Mouse (Mus musculus) lung, adult 18-20 months (tissue): ENCODE measurements around the gene Birc6.
"Not testable (repeated sequence)": the region's sequence is repeated elsewhere in the genome, so short reads cannot be mapped to it uniquely, and the experiment has no call there.

Experiments used
- DNase-seq, 2 experiments: peaks; one replicate each; pipeline ENCODE4 v3.0.0; 2022; ENCODE audit warnings: mixed read lengths in 2 of 2

Gene Birc6

DNA sequence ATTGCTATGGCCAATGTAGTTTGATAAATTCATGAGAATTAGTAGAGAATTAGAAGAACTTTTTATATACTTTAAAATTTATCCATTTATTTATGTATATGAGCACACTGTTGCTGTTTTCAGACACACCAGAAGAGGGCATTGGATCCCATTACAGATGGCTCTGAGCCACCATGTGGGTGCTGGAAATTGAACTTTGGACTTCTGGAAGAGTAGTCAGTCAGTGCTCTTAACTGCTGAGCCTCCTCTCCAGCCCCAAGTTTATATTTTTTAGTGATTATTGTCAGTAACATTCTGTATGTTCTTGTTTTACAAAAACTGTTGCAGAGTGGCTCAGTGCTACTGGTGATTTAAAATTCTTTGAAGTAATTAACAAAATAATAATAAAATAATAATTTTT is 36.1 kb downstream of the Birc6 start:
- DNase-seq = no peak

DNA sequence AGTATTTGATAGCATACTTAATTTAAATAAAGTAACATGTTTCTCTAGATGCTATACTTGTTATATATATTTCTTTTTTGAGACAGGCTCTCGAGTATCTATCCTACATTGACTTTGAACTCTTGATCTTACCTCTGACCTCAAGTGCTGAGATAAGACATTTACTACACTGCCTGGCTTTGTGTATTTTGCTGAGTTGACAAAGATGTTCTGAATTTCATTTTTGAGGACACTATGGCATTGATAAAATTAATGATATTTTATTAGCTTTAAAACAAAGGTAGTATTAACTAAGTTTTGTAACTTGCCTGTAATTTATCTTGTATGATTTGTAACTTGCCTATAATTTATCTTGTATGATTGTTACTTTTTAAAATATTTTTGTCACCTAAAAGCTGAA is 41.1 kb downstream of the Birc6 start:
- no peak for DNase-seq

DNA sequence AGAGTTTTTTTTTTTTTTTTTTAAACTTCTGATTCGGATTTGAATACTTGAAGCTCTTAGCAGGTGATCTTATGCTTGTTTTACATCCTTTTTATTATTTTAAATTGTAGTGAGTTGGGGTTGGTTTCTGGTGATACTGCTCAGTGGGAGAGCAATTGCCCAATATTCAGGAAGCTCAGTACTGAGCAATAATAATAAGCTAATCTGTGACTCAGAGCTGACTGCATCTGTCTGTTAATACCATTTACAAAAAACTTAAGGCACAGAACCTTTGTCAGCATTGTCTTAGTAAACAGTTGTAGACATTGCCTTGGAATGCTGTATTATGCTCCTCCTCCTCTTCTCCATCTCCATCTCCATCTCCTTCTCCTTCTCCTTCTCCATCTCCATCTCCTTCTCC is 42.5 kb downstream of the Birc6 start:
- DNase-seq = no peak

DNA sequence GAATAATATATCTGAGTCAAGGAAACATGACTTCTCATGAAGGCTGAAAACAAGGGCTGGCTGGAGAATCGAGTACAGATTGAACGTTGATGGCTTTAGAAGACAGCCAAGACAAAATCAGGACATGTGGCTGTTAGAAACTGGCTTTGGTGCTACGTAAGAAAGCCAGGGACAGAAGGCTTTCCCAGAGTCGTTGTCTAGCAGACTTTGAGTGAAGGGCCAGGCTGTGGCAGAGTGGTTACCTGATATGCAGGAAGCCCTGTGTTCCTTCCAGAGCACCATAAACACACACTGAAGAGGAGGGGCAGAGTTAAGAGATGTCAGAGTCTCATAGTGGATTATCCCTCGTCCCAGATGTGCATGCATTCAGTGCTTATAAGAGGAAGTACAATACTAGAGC is 49.1 kb downstream of the Birc6 start:
- no peak for DNase-seq

DNA sequence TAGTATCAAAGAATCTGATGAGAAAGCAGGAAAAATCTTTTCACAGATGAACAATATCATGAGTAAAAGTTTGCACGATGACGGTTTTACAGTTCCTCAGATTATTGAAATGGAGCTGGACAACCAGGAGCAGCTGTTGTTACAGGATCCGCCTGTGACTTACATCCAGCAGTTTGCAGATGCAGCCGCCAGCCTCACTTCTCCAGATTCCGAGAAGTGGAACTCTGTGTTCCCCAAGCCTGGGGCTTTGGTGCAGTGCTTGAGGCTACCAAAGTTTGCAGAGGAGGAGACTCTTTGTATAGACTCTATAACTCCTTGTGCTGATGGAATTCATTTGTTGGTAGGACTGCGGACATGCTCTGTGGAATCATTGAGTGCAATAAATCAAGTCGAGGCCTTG is 51.5 kb downstream of the Birc6 start:
- no peak for DNase-seq

DNA sequence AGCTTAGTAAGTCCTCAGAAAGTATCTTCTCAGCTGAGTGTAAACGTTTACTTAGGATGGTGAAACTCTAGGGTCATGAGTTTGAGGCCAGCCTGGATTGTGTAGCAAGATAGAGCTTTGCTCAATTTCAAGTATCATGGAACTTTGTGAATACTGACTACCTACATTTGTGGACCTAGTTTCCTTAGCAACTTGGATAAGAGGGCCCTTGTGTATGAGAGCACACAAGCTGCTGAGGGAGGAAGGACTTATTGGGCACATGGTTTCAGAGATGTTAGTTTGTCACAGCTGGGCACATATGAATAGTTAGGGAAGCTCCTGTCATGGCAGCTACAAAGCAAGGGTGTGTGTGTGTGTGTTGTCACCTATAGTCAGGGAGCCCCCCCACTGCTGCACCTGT is 52.6 kb downstream of the Birc6 start:
- DNase-seq = peak in 1 of 2 experiments; percentile 48

DNA sequence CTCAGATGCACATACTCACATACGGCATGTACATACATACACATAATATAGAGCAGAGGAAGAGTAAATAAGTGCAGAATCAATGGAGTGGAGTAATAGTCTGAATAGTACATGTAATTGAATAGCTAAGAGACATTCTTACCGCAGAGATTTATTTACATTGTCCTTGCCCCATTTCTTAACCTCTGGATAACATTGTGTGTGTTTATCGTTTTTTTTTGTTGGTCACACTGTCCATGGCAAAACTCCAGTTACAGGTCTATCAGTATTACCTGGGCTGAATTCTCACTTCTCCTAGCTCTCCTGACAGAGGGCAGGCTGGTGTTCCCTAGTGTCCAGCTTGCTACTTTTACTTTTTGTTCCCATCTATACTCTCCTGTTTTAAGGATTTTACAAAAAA is 58.7 kb downstream of the Birc6 start:
- DNase-seq = no peak

DNA sequence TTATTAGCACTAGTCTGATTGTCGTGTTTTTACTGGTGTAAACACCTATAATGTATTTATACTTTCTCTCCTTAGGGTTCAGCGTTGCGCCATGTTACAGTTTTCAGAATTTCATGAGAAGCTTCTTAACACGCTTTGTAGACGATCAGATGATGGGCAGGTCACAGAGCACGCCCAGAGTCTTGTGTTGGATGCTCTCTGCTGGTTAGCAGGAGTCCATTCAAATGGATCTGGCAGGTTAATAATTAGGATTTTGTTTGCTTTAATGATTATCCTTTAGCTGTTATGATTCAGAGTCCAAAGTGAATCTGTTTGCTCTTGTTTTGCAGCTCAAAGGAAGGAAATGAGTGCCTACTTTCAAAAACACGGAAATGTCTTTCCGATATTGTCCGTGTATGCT is 70.8 kb downstream of the Birc6 start:
- no peak for DNase-seq

DNA sequence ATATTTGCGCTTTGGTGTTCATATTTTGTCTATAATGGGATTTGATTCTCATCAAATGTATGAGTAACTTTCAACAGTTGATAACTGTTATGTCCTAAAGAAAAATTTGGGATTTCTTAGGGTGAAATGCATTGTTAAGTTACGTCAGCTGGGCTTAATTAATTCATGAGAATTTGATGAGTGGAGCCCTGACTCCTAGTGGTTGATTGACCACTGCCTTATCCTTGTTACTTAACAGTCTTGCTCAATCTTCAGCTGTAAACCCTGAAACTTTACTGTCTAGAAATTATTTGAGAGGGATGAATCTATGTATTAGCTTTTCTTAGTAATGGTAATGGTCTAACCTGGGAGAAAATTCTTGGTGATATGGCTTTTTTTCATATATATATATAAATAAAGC is 71.3 kb downstream of the Birc6 start:
- no peak for DNase-seq

DNA sequence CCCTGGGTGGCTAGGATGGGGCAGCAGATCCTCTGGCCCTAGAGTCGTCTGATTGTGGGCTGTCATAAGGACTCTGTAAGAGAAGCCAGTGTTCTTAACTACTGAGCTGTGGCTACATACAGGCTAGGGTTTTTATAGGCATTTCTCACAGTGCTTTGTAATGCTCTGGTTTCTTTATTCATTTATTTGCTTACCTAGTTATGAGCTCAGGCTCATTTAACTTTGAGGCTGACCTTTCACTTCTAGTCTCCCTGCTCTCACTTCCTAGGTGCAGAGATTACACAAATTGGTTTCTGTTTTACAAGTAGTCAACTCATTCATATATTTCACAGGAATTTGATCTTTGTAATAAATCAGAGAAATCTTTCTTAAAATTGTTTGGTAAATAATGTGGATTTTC is 73.1 kb downstream of the Birc6 start:
- no peak for DNase-seq

DNA sequence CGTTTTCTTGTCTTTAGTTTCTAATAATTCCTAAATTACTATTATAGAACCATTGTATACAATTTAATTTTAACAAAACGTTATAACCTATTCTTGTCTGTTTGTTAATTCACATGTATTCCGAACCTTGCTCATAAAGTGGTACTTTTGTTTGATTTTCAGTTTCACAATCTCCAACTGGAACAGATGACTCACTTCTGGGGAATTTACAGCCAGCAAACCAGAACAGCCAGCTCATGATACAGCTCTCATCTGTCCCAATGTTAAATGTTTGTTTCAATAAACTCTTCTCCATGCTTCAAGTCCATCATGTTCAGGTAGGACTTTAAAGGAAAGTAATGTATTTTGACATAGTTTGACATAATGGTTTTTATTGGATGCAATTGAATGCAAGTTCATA is 102.7 kb downstream of the Birc6 start:
- peak; percentile 14 to 49 for DNase-seq

DNA sequence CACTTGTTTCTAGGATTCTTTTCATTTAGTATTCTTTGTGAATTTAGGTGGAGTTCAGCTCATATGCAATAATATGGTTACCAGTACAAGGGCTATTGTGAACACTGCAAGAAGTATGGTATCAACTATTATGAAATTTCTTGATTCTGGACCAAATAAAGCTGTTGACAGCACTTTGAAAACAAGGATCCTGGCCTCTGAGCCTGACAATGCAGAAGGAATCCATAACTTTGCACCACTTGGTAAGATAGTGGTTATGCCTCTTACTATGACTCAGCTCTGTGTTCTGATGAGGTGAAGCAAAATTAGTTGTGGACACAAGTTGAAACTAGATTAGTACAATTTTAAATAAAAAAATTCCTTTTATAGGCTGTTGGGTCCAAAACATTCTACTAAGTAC is 114.3 kb downstream of the Birc6 start:
- peak in 1 of 2 experiments; percentile 5 for DNase-seq

DNA sequence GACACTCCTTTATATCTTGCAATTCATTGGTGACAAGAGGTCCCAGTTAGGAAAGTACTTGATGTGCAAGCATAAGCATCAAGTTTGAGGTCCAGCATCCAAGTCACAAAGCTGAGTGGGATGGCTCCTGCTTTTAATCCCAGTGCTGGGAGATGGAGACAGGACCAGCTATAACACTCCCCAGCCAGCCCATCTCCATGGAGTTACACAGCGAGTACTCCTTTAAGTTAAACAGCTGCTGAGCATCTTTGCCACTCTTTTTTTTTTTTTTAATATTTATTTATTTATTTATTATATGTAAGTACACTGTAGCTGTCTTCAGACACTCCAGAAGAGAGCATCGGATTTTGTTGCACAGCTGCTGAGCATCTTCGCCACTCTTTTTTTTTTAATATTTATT is 130.3 kb downstream of the Birc6 start:
- DNase-seq = no peak

DNA sequence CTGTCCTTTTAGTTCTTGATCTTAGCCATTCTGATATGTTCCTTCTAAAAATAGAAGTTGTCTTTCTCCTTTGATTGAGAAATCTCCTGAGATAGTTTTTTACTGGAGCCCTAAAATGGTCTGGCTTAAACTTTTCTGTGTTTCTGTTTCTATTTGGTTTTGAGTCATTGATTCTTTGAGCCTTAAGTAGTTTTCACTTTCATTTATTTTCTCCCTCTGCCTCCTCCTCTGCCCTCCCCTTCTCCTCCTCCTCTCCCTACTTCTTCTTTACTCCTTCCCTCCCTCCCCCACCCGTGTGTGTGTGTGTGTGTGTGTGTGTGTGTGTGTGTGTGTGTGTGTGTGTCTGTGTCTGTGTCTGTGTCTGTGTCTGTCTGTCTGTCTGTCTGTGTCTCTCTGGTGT is 139.9 kb downstream of the Birc6 start:
- no peak for DNase-seq

DNA sequence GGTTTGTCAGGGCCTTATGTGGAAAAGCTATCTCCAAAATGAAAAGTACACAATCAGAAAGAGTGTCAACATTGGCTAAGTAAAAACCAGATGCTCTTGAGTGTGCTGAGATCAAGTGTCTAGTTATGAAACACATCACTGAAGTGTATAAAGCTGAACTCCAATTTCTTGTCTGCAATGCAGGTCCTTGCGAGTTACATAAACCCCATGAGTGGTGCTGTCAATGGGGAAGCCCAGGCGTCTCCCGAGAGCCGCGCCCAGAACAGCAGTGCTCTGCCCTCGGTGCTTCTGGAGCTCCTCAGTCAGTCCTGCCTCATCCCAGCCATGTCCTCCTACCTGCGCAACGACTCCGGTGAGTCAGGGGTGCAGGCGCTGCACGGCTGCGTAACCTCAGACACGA is 141.9 kb downstream of the Birc6 start:
- peak; percentile 70 to 81 for DNase-seq

DNA sequence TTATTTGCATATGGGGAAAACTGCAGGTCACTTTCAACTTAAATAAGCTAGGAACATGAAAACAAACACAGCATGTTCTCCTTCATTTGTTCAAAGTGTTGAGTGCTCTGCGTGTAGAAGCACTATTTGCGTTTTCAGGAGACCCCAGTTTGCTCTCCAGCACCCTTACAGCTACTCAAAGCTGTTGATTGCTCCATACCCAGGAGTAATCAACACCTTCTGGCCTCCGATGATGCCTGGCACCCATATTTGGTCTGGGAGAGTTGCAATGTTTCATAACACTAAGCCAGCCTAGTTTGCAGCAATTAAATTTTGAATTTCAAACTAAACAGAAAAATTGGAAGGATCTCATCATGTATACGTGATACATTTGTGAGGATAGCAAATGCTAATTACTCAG is 144.4 kb downstream of the Birc6 start:
- DNase-seq = peak; percentile 47 to 58

DNA sequence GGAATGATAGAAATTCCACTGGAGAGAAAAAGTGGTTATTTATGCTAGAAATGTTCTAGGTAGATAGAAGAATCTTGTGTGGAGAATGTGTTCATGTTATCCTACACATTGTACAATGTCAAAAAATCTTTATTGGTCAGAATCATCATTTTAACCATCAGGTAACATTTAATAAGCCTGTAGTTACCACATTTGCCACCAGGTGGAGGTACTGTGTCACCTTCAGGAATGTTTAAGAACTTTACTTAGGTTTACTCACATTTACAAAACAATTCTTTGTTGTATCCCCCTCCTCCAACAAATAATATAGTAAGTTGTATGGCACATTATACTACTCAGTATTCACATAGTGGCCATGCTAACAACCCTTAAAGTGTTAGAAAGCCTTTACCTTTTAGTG is 145.2 kb downstream of the Birc6 start:
- DNase-seq = peak in 1 of 2 experiments; percentile 24

DNA sequence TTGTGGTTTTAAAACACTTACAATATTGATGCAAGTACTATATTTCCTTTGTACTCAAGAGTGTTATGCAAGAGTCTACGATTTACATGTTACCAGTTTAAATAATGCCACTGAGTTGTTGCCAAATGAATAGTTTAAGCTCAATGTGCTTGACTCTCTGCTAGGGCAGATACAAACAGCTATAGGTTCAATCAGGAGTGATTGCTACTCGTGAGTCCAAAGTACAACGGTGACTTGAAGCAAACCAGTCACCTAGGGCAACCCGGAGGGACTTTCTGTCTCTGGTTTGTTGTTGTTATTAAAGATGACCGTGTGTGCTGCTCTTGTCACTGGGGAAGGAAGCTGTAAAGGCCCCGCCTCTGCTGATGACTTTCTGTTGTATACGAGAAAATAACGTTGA is 150.0 kb downstream of the Birc6 start:
- peak in 1 of 2 experiments; percentile 4 for DNase-seq

DNA sequence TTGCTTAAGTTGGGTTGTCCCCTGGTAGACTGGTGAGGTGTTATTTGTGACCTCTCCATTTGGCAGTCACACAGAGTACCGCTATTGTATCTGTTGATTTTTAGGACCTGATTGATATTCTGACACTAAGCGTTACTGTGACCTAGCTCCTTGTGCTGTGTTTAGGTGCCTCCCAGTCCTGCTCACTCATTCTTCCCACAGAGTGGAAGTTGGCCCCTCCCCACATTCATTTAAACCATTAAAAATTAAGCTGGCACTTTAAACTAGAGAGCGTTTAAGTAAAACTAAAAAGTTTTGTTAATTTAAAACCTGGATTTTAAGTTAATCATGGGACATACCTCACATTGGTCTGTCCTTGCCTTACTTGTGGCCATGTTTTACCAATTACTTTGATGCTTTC is 156.8 kb downstream of the Birc6 start:
- no peak for DNase-seq

DNA sequence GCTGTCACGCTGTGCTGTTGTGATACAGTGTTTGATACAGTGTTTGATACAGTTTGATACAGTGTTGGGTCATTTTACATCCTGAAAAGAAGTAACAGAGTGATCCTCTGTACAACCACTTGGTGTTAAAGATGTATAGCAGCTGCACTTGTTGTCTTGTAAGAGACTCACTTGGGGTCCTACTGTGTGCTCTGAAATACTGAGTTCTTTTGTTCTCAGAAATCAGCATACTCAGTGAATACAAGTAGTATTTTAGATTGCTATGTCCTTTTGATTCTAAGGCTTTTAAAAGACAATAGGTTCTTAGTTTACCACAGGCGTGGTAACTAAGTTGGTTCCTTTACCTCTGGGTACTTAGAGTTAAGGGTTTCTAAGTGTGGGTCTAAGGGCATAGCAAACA is 160.5 kb downstream of the Birc6 start:
- DNase-seq = no peak

DNA sequence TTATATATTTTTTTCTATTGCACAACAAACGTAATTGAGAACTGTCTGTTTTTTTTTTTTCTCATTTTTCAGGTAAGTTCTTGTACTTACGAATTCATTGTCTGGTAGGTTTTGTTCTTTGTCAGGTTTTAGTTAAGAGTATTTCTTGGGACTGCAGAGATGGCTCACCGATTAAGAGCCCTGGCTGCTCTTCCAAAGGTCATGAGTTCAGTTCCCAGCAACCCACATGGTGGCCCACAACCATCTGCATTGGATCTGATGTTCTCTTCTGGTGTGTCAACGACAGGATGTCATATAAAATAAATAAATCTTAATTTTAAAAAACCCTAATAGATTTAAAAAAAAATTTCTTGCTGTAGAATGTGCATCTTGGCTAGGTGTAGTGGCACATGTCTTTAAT is 161.3 kb downstream of the Birc6 start:
- DNase-seq = no peak

DNA sequence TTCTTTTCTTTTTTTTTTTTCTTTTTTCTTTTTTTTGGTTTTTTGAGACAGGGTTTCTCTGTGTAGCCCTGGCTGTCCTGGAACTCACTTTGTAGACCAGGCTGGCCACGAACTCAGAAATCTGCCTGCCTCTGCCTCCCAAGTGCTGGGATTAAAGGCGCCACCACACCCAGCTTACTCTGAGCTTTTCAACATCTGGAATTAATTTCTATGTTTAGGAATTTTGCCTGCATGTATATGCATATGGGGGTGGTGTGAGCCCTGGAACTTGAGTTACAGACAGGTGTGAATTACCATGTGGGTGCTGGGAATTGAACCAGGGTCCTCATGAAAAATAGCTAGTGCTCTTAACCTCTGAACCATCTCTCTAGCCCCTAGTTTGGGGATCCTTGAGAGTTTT is 173.6 kb downstream of the Birc6 start:
- not testable (repeated sequence) for DNase-seq

DNA sequence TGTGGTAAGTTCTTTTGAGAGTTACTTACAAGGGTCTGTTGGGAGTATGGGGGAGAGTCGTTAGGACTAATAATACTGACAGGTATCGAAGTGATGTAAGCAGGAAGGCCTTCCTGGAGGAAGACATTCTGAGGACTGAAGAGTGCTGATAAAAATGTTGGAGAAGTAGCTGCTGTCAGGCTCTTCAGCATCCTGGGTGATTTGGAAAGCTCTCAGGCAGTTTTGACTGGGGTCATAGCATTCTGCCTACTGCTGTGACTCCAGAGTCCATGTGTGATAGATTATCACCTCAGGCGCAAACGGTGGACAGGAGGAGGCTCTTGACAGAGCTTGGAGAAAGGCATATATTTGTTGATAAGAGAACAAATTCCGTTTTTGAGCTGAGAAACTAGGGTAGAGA is 177.4 kb downstream of the Birc6 start:
- DNase-seq = no peak

DNA sequence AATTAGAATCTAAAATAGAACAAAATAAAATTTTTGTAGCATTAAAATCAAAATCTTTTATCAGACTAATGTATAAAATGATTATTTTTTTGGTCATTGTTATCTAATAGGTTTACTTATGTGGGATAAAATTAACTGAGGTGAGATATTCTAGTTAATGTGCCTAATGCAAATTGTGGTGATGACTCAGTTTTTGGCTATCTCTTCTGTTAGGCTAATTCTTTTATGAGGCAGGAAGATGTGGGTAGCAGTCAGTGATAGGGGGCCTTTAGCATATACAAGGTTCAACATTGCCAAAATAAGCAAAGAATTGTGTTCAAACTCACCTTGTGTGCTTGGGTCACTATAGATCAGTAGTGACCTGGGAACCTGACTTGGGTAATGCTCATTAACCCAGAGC is 178.5 kb downstream of the Birc6 start:
- no peak for DNase-seq

DNA sequence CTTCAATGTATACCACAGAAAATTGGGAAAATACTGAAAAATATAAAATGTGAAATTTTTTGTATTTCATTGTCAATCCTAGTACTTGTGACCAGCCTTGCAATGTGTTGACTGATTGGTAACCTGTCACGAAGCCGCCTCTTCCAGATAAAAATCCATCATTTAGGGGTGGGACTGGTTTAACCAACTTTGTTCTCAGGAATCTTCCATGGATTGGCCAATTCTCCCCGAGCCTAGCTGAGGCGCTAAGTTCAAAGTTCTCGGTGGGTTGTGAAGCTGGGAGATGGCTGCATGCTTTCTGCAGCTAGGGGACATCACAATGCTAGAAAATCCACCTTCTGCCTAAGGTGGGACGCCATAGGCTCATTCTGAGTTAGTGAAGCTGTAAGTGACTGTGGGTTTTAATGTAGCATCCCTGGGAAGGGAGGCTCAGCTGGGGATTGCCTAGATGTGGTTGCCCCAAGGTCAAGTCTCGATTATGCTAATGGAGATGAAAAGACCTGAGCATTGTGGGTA is 179.6 kb downstream of the Birc6 start:
- no peak for DNase-seq

DNA sequence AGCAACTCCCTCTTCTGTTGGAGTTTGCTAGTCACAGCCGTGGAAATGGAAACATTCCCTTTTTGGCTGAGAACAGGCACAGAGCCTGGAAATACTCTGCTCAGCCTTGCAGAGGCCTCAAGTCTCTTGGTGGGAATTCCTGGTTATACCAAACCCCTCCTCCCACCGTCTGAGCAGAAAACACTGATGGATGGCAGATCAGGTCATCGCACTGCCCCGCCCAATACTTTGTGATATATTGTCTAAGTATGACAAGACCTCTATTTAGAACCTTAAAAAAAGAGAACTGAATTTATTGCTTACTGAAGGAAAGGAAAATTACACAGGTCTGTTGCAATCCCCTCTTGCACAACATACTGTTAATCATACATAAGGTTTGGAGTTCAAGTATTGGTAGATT is 182.6 kb downstream of the Birc6 start:
- DNase-seq = peak in 1 of 2 experiments; percentile 5
